Mouse (Mus musculus) CD4-positive, CD25-positive, alpha-beta regulatory T cell (primary cell): Measurements from ENCODE around the gene Ptgir. TPM values are rescaled to one million over a fixed set of nuclear protein-coding genes. Genes with fewer than 3 reads are reported as not detected.

Source experiments
- polyA plus RNA-seq: library from polyadenylated mRNA; unstranded; fragments of 100-300 nt; shearing (Covaris generic); gene quantifications from one replicate; pipeline ENCODE4 v1.2.1, GENCODE M21; 2017

Ptgir gene
- polyA plus RNA-seq, result 10.5 TPM

GRCm38 (mm10) chr7:16906281-16906680, at the start of gene Ptgir:
Ptgir (plus strand) TSS chr7:16906490.

DNA sequence AGATGAGACGGTGACA, 31.2 kb upstream of the Ptgir start, which contains the start of gene Dact3:
Gene Dact3 (plus strand): TSS at position 8 of the 16 bp plus-strand sequence.

GRCm38 (mm10) chr7:16891641-16892351, 14.5 kb upstream of the Ptgir start, which contains the start of gene Gng8:
Gng8 (plus strand) TSS chr7:16891786.

DNA sequence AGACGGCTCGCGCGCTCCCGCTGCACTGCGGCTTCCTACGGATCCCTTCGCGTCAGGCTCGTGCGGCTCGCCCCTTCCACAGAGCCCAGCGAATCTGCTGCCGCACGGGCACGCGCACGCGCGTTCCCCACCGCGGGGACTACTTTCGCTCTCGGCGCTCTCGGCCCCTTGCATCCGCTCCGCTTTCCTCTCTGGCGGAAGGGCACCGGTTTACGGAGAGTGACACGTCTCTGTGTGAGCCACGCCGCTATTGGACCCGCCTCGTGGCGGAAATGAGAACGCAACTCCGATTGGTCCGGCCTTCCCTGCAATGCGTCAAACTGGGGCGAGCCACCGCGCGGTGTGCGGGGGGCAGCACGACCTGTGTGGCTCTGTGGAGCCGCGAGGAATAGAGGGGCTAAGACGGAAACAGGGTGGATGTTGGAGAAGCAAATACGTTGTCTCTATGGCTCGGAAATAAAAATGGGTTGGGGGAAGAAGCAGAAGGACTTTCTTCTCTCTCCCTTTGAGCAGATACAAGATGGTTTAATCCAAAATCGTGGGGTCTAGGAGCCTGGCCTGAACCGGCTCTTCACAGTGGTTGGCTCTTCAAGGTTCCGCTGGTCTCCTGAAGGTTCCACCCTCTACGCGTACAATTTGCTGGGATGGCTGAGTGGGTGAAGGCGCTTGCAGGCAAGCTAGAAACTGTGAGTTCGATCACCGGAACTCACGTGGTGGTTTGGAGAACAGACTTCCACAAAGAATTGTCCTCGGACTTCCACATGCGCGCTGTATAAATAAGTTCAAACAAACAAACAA, 17.9 kb downstream of the Ptgir start, which contains the start of gene Calm3:
Gene Calm3 (minus strand): TSS at position 78 of the 798 bp plus-strand sequence.

GRCm38 (mm10) chr7:16944061-16944807, 37.9 kb downstream of the Ptgir start, which contains the start of gene Pnmal2:
Pnmal2 (plus strand) TSS chr7:16944682.

GRCm38 (mm10) chr7:16959539-16960187, 53.4 kb downstream of the Ptgir start, which contains the start of gene Pnmal1:
Pnmal1 (plus strand) TSS chr7:16959679.

Other genes with a start within 250 kb of the Ptgir start
- gene Ceacam15, start 230.8 kb upstream of the Ptgir start, polyA plus RNA-seq, result 1.1 TPM
- not detected for gene Ceacam9, start 184.6 kb upstream of the Ptgir start, polyA plus RNA-seq
- 195 TPM for gene Ap2s1, start 168.1 kb upstream of the Ptgir start, polyA plus RNA-seq
- gene Slc1a5, start 125.2 kb upstream of the Ptgir start, polyA plus RNA-seq, result 349 TPM
- 84.7 TPM for gene Strn4, start 90.6 kb upstream of the Ptgir start, polyA plus RNA-seq
- gene Fkrp, start 89.8 kb upstream of the Ptgir start, polyA plus RNA-seq, result 25.6 TPM
- 220 TPM for gene Prkd2, start 63.6 kb upstream of the Ptgir start, polyA plus RNA-seq
- gene Dact3, start 31.2 kb upstream of the Ptgir start, polyA plus RNA-seq, result 0.12 TPM
- gene Gng8, start 14.7 kb upstream of the Ptgir start, polyA plus RNA-seq, result not detected
- 135 TPM for gene Calm3, start 17.6 kb downstream of the Ptgir start, polyA plus RNA-seq
- not detected for gene Pnmal2, start 38.2 kb downstream of the Ptgir start, polyA plus RNA-seq
- gene Pnmal1, start 53.2 kb downstream of the Ptgir start, polyA plus RNA-seq, result not detected
- 3.3 TPM for gene Gm42372, start 76.6 kb downstream of the Ptgir start, polyA plus RNA-seq
- 0.13 TPM for gene Ccdc8, start 86.2 kb downstream of the Ptgir start, polyA plus RNA-seq
- 136 TPM for gene Ppp5c, start 121.4 kb downstream of the Ptgir start, polyA plus RNA-seq
- gene Hif3a, start 155.9 kb downstream of the Ptgir start, polyA plus RNA-seq, result 0.71 TPM
- gene Psg16, start 167.6 kb downstream of the Ptgir start, polyA plus RNA-seq, result 0.68 TPM
- not detected for gene Ceacam3, start 243.8 kb downstream of the Ptgir start, polyA plus RNA-seq